Mouse (Mus musculus): ENCODE measurements at regions not wholly inside any gene's neighbourhood (a gene's known extent, or its start where the extent isn't known, plus 50 kb on each side); places are given as distances from the start of the nearest gene placed in this dataset.

GRCm38 (mm10) chr17:65193341-65193740 lies 347.2 kb downstream of the Tmem232 start:
- Histone ChIP-seq H3K4me1 (ENCODE audit: control insufficient read depth, insufficient read depth, low read length) (no peaks in the 10 kb centered on the region), H3K27me3 (replicated peaks; ENCODE audit: control insufficient read depth, insufficient read depth, low read length) (no peaks in the 10 kb centered on the region; the same call in 1 of the 2 replicates), H3K27ac (ENCODE audit: insufficient read depth, low read depth, low read length) (no peak overlapping the region), H3K36me3 (ENCODE audit: control insufficient read depth, insufficient read depth, low read length) (no peaks in the 10 kb centered on the region), H3K4me3 (ENCODE audit: insufficient read depth, low read depth, low read length) (no peak overlapping the region)
- DNase-seq: no peak
- TF ChIP-seq CTCF (conservative IDR thresholded peaks at IDR 0.05; ENCODE audit: insufficient read depth, insufficient read length, low read depth, low read length) (no peak), POLR2A (IDR thresholded peaks at IDR 0.05; ENCODE audit: low read depth, low read length) (no peak)
- WGBS: 89% methylated on average over 2 of the region's 2 CpGs

DNA sequence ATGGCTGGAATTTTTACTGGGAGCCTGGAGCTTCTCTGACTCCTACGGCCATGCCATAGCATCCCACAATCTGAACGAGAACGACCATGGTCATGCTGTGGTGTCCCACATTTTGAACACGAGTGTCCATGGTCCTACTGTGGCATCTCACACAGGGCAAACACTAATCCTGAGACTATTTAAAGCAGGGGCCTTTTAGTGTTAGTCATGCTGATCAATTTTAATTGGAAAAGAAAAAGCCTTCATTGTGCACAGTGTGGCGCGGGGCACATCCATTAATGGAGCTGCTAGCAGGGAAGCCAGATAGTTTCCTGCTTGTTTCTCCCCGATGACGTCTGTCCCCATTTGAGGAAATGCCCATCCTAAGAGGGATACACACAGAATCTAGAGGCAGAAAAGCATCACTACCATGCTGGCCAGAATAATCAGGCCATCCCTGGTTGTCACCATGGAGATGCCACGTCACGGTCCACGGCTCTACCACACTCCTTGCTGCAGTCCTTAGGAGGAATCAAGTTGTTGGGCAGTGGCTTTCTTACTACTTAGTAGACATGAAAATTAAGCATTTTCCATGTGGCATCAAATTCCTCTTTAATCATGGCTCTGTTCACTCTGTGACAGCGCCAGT lies 348.0 kb downstream of the Tmem232 start:
- no peak for TF ChIP-seq POLR2A (IDR thresholded peaks at IDR 0.05; ENCODE audit: low read depth, low read length)
- no peak for TF ChIP-seq CTCF (conservative IDR thresholded peaks at IDR 0.05; ENCODE audit: insufficient read depth, insufficient read length, low read depth, low read length)
- no peak for DNase-seq
- H3K4me3 ChIP-seq (ENCODE audit: insufficient read depth, low read depth, low read length): no peak overlapping the region
- H3K27ac ChIP-seq (ENCODE audit: insufficient read depth, low read depth, low read length): no peak overlapping the region
- 82% methylated on average over 12 of the region's 12 CpGs for WGBS
- no peaks in the 10 kb centered on the region for H3K4me1 ChIP-seq (ENCODE audit: control insufficient read depth, insufficient read depth, low read length)
- H3K27me3 ChIP-seq (replicated peaks; ENCODE audit: control insufficient read depth, insufficient read depth, low read length): no peaks in the 10 kb centered on the region; the same call in 1 of the 2 replicates
- no peaks in the 10 kb centered on the region for H3K36me3 ChIP-seq (ENCODE audit: control insufficient read depth, insufficient read depth, low read length)

GRCm38 (mm10) chr17:65190839-65191591 lies 349.6 kb downstream of the Tmem232 start:
- Histone ChIP-seq H3K4me3 (ENCODE audit: insufficient read depth, low read depth, low read length) (no peak overlapping the region), H3K27ac (ENCODE audit: insufficient read depth, low read depth, low read length) (no peak overlapping the region), H3K27me3 (replicated peaks; ENCODE audit: control insufficient read depth, insufficient read depth, low read length) (no peaks in the 10 kb centered on the region; the same call in 1 of the 2 replicates), H3K36me3 (ENCODE audit: control insufficient read depth, insufficient read depth, low read length) (no peaks in the 10 kb centered on the region), H3K4me1 (ENCODE audit: control insufficient read depth, insufficient read depth, low read length) (no peaks in the 10 kb centered on the region)
- WGBS: 32% methylated on average over 12 of the region's 12 CpGs
- TF ChIP-seq CTCF (conservative IDR thresholded peaks at IDR 0.05; ENCODE audit: insufficient read depth, insufficient read length, low read depth, low read length) (no peak), POLR2A (IDR thresholded peaks at IDR 0.05; ENCODE audit: low read depth, low read length) (no peak)
- no peak for DNase-seq

DNA sequence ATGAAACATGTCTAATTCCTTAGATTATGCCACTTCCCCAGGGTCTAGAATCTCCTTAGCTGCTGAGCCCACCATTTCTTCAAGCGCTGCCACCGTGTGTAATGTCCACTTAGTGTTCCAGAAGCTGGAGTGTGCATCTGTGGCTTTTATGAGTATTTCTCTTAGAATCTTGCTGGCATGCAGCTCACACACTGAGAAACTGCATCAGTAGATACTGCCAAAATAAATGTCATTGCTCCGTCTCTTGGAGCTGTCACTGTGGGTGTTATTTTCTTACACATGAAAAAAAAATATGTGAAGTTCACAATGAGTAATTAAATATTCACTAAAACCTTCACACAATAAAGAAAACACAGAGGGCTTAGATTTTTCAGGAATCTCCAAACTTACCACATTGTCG lies 345.3 kb upstream of the 4930583I09Rik start:
- Histone ChIP-seq H3K4me3 (ENCODE audit: insufficient read depth, low read depth, low read length) (no peak overlapping the region), H3K36me3 (ENCODE audit: control insufficient read depth, insufficient read depth, low read length) (no peaks in the 10 kb centered on the region), H3K27ac (ENCODE audit: insufficient read depth, low read depth, low read length) (no peak overlapping the region), H3K4me1 (ENCODE audit: control insufficient read depth, insufficient read depth, low read length) (no peaks in the 10 kb centered on the region), H3K27me3 (replicated peaks; ENCODE audit: control insufficient read depth, insufficient read depth, low read length) (no peaks in the 10 kb centered on the region)
- 62% methylated on average over 4 of the region's 4 CpGs for WGBS
- TF ChIP-seq POLR2A (IDR thresholded peaks at IDR 0.05; ENCODE audit: low read depth, low read length): no peak
- no peak for DNase-seq

DNA sequence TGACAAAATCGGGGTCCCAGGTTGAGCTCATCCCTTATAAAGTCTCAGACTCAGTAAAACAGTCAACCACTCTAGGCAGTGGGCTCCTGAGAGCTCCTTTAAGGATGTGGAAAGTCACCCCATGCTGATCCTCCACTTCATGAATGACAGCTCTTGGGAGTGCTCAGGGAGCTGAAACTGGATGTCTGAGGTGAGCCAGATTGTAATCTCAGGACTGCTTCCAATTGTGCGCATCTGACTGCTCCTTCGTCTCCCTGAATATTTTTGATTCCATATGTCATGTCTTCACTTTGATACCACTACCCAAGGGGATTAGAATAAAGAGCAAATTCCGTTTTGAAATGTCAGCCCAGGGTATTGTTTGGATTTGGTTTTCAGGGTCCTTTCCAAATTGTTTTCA lies 339.9 kb upstream of the 4930583I09Rik start:
- 65% methylated on average over 4 of the region's 4 CpGs for WGBS
- TF ChIP-seq POLR2A (IDR thresholded peaks at IDR 0.05; ENCODE audit: low read depth, low read length) (no peak), CTCF (conservative IDR thresholded peaks at IDR 0.05; ENCODE audit: insufficient read depth, insufficient read length, low read depth, low read length) (no peak)

GRCm38 (mm10) chr17:65174114-65174513 lies 338.2 kb upstream of the 4930583I09Rik start:
- Histone ChIP-seq H3K4me1 (ENCODE audit: control insufficient read depth, insufficient read depth, low read length) (no peaks in the 10 kb centered on the region), H3K27me3 (replicated peaks; ENCODE audit: control insufficient read depth, insufficient read depth, low read length) (no peaks in the 10 kb centered on the region), H3K36me3 (ENCODE audit: control insufficient read depth, insufficient read depth, low read length) (no peaks in the 10 kb centered on the region), H3K27ac (ENCODE audit: insufficient read depth, low read depth, low read length) (no peak overlapping the region), H3K4me3 (ENCODE audit: insufficient read depth, low read depth, low read length) (no peak overlapping the region)
- TF ChIP-seq CTCF (conservative IDR thresholded peaks at IDR 0.05; ENCODE audit: insufficient read depth, insufficient read length, low read depth, low read length) (no peak), POLR2A (IDR thresholded peaks at IDR 0.05; ENCODE audit: low read depth, low read length) (no peak)
- WGBS: 88% methylated on average over 6 of the region's 6 CpGs
- no peak for DNase-seq

More for the DNA sequence above, 339.9 kb upstream of the 4930583I09Rik start:
- no peak for DNase-seq
- no peak overlapping the region for H3K27ac ChIP-seq (ENCODE audit: insufficient read depth, low read depth, low read length)
- no peaks in the 10 kb centered on the region for H3K4me1 ChIP-seq (ENCODE audit: control insufficient read depth, insufficient read depth, low read length)
- H3K4me3 ChIP-seq (ENCODE audit: insufficient read depth, low read depth, low read length): no peak overlapping the region
- H3K27me3 ChIP-seq (replicated peaks; ENCODE audit: control insufficient read depth, insufficient read depth, low read length): no peaks in the 10 kb centered on the region
- H3K36me3 ChIP-seq (ENCODE audit: control insufficient read depth, insufficient read depth, low read length): no peaks in the 10 kb centered on the region

GRCm38 (mm10) chr17:65173236-65173635 lies 337.4 kb upstream of the 4930583I09Rik start:
- DNase-seq: no peak
- Histone ChIP-seq H3K36me3 (ENCODE audit: control insufficient read depth, insufficient read depth, low read length) (no peaks in the 10 kb centered on the region), H3K27me3 (replicated peaks; ENCODE audit: control insufficient read depth, insufficient read depth, low read length) (no peaks in the 10 kb centered on the region), H3K4me3 (ENCODE audit: insufficient read depth, low read depth, low read length) (no peak overlapping the region), H3K27ac (ENCODE audit: insufficient read depth, low read depth, low read length) (no peak overlapping the region), H3K4me1 (ENCODE audit: control insufficient read depth, insufficient read depth, low read length) (no peaks in the 10 kb centered on the region)
- TF ChIP-seq CTCF (conservative IDR thresholded peaks at IDR 0.05; ENCODE audit: insufficient read depth, insufficient read length, low read depth, low read length): no peak
- no peak for TF ChIP-seq POLR2A (IDR thresholded peaks at IDR 0.05; ENCODE audit: low read depth, low read length)
- WGBS: 90% methylated on average over 3 of the region's 3 CpGs

Measured in kidney, adult 2 months (tissue).